Mouse (Mus musculus) T-helper 1 cell (primary cell): Measurements from ENCODE around the gene Ube2d2b.

ENCODE experiments used
- in situ Hi-C: fragments of 300-600 bp; cut with MboI, MseI; formaldehyde crosslinking; loops from one replicate; pipeline ENCODE4 v1.15.1; 2025; ENCODE audit warnings: high pct_unique_total_duplicates

Ube2d2b gene

DNA sequence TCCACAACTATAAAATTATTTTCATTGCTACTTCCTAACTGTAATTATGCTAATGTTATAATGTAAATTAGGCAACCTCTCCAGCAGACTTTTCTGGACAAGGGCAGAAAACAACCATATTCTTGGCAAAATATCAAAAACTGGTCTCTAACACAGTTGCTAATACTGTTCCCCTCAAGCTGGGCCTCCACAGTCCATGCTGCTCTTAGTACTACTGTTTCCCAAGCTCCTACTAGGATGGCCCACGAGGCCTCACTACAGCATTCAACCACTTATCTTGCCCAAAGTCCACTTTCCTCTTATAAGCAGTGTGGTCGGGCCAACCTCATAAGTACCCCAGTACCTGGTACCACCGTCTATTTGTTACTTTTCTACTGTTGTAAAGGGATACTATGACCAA, 24.7 kb downstream of the Ube2d2b start:
- in situ Hi-C loops: no loop called here

GRCm38 (mm10) chr5:107855546-107855945, 25.6 kb downstream of the Ube2d2b start:
- in situ Hi-C loops: no loop called here

DNA sequence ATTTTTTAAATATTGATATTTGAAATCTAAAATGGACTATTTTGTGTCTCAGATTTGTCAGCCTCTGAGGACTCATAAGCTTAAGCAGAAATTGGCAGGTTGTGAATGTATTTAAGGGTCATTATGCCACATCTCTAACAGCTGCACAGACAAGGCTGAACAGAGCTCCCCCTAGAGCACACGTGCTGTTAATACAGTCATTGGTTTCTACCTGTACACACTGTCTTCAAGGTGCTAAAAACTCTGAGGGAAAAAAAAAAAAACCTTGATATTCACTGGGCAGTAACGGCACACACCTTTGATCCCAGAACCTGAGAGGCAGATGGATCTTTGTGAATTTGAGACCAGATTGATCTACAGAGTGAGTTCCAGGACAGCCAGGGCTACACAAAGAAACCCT, 29.1 kb downstream of the Ube2d2b start:
- in situ Hi-C loops: no loop called here

DNA sequence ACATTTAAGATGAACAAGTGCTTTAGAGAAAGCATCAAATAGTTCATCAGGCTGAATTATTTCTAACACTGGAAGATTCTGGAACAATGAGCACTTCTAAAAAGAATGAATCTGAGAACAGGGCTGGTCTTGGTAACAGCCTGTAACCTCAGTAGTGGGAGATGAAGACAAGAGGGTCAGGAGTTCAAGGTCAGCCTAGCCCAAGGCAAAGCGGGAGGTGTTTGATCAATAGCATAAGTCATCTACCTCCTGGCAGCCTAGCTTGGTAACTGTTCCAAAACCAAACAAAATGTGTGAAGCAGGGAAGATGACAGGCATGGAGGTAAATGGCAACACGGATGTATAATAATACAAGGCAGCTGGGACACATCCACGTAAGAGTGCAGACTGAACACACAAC, 34.1 kb downstream of the Ube2d2b start:
- in situ Hi-C loops: loop anchor here (10.0 kb wide), 1 partner anchor 259 kb away; no protein-coding TSS in a partner anchor

DNA sequence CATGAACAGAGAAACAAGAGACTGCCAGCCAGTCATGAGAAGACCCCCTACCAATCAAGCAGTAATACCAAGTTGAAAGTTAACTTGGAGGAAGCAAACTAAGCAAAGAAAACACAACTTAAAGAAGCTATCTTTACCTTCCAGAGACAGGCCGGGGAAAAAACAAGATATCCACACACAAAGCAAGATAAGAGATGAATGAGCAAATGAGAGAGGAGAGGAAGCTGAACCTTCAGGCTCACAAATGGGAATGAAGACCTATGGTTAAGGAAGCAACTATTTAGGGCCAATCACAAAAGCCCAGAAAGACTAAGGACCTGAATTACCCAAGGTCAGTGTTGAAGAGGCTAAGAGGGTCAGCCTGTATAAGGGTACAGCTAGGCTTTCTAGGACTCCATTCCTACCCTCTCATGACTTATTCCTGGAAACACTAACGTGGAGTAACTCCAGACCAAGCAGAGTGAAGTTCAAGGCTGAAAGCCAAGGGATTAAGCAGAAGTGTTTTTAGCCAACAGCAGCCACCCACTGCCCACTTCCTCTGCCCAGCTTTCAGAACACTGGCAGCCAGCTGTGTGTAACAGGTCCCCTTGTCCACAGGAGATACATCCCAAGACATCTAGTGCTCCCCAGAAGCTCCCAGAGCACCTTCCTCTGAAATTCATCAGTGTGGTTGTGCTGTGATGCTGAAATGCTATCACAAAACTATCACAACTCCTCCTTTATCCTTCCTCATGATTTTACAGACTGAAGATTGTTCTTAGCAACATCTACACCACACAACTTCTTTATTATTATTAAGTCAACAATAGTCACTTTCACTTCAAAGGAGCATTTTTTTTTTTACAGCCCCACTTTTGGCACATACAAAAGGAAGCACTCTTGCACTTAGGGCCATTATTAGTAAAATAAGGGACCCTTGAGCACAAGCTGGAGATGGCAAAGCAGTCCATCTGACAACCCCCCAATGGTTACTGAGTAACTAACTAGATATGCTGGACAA, 36.5 kb downstream of the Ube2d2b start:
- in situ Hi-C loops: loop anchor here (10.0 kb wide), 1 partner anchor 262 kb away; no protein-coding TSS in a partner anchor

GRCm38 (mm10) chr5:107867970-107868904, 38.3 kb downstream of the Ube2d2b start:
- in situ Hi-C loops: loop anchor here (10.0 kb wide), 1 partner anchor 263 kb away; no protein-coding TSS in a partner anchor

DNA sequence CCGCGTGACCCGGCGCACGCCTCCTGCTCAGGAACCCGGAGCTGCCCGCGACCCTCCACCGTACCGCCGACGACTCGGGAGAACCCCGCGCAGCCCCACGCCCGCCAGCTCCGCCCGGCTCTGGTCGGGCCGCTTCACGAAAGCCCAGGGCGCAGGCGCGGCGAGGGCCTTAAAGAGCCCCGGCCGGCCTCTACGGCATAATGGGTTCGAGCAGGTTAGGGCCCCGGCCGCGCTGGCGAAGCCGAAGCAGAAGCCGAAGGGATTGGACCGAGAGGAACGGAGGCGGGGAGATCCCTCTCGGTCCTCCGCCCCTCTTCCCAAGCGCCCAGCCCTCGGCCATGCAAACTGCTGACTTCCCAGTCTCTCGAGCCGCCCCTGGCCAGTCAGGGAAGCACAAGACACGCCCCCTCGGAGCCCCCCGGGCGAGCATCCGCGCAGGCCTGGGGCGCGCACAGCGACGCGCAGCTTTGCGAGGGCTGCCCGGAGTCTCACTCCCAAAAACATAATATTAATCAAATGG, 39.1 kb downstream of the Ube2d2b start:
- in situ Hi-C loops: loop anchor here (10.0 kb wide), 1 partner anchor 264 kb away; no protein-coding TSS in a partner anchor

DNA sequence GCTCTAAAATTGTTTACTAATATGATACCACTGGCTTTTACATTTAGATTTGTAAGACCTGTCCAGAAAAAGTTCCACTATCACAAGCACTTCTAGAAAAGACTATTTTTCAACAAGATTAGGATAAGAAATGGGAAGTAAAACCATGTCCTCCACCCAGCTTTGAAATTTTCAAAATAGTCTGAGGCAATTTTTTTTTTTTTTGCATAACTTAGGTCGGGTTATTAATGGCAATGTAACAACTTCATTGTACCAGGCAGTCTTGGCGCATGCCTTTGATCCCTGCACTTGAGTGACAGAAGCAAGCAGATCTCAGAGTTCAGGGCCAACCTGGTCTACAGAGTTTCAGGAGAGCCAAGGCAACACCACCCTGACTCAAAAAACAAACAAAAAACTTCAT, 39.8 kb downstream of the Ube2d2b start:
- in situ Hi-C loops: loop anchor here (10.0 kb wide), 1 partner anchor 265 kb away; no protein-coding TSS in a partner anchor

GRCm38 (mm10) chr5:107873330-107873729, 43.4 kb downstream of the Ube2d2b start:
- in situ Hi-C loops: no loop called here

- in situ Hi-C loops: no loop called here
Measured at GRCm38 (mm10) chr5:107873886-107874302, 44.0 kb downstream of the Ube2d2b start.

DNA sequence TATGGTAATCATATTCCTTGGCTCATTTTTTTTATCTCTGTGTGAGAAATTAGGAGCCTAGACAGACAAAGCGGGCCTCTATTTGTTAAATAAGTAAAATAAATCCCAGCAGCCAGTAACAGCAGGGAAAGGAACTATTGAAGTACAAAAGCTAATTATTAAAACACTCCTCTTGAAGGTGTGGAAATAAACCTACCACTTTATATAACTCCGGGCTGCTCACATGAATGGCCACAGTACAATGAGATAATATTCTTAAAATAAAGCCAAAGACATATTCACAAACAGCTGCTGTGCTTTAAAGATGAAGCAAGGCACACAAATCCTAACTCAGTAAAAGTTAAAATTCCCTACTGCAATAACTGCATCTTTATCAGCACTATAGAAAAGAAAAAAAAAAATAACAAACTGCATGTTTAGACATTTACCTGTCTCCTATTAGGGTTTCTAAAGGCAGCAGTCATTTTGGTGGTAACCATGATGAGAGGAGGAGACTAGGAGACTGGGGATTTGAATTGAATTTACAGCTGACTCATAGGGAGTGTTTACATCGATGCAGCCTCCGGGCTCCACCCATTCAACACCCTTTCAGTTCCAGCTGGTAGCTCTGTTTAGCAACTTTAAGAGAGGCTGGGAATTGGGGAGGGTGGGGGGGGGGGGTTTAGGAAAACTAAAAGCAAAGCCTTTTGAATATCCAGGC, 44.8 kb downstream of the Ube2d2b start, which contains the start of gene Evi5:
Evi5 (minus strand) TSS at position 547 of the 700 bp plus-strand sequence.
- in situ Hi-C loops: no loop called here

GRCm38 (mm10) chr5:107875261-107875611, 45.3 kb downstream of the Ube2d2b start:
- in situ Hi-C loops: no loop called here

DNA sequence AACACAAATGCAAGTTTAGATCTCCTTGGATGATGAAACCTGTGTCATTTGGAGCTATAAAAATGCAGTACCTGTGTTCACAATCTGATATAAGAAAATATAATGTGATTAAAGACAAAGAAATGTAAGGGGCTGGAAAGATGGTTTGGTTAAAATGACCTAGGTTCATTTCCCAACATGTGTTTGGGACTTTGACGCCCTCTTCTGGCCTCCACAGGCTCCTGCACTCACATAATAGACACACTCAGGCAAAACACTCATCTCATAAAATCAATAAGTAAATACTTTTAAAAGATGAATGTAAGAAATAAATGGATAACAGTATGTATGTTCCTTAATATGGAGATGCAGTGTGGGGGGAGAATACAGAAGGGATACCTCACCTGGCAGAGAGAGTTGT, 47.2 kb downstream of the Ube2d2b start:
- in situ Hi-C loops: no loop called here

DNA sequence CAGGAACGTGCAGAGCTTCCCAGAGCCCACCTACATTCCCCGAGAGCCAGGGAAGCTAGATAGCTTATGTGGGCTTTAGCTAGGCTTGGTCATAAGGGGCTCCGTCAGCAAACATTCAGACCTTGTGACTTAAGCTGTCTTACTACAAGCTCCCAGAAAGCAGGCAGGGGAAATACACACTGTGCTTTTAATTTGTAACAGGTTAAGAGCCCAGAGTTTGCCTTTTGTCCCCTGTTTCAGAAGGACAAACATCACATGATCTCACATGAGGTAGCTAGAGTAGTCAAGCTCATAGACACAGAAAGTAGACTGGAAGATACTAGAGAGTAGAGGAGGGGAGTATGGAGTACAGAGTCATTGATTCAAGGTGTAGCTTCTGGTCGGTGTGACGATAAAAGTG, 50.8 kb downstream of the Ube2d2b start:
- in situ Hi-C loops: no loop called here
